Mouse (Mus musculus) ES-Bruce4 (cell line): ENCODE measurements around the gene Med16.

Source experiments
- CTCF ChIP-seq: IDR thresholded peaks from one replicate; pipeline ENCODE4 v1.8.1; 2011; ENCODE audit warnings: low read depth, low read length
- EP300 ChIP-seq: IDR thresholded peaks from 2 replicates; pipeline ENCODE4 v1.6.1; 2011; ENCODE audit warnings: low read depth, low read length; ENCODE audit not compliant: insufficient read depth

GRCm38 (mm10) chr10:79874290-79874862 is 34.3 kb downstream of the Med16 start, which contains the start of the genes Prtn3 and Plppr3:
- TF ChIP-seq CTCF (no peak), EP300 (no peak)
